Mouse (Mus musculus) hindlimb bud, embryonic 11.5 days (tissue): ENCODE results near the gene Zdhhc24.
"Not testable (repeated sequence)": the region's sequence is repeated elsewhere in the genome, so short reads cannot be mapped to it uniquely, and the experiment has no call there.

Experiments
- DNase-seq: peaks from one replicate; pipeline ENCODE4 v3.0.0-alpha.2; 2012; ENCODE audit warnings: low read depth, low spot score; ENCODE audit errors: extremely low spot score

Gene Zdhhc24

DNA sequence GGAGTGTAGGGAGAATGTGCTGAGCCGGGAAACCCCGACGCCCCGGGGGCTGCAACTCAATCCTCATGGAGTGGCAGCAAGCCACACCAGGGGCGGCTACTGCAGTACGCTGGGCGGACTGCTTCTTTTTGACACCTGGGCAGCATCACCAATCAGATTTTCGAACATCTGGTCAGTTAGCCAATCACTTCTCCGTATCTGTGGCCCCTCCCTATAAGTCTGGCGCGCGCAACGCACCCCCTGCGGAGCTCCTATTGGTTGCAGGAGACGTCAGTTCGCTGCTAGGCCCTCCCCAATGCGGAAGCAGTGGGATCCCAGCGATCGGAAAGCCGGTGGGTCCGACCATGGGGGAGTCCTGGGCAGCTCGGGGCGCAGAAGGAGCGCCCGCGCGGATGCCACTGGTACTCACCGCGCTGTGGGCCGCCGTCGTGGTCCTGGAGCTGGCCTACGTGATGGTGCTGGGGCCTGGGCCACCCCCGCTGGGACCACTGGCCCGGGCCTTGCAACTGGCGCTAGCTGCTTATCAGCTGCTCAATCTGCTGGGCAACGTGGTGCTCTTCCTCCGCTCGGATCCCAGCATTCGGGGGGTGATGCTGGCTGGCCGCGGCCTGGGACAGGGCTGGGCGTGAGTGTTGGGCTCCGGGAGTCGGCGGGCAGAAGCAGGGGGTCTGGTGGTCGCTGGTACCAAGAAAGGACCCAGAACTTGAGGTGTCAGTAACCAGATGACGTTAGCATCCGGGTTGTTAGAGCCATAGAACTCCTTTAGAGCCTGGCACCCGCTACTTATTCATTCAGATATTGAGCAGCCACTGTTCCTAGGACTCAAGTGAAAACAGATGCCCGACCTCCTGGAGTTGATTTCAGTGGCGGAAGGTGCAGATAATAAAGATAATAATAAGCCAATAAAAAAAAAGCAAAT is at the start of gene Zdhhc24:
Zdhhc24 (plus strand) TSS at position 264 of the 919 bp plus-strand sequence.
- peak; percentile 76 for DNase-seq

- DNase-seq, result no peak
Measured at GRCm38 (mm10) chr19:4829156-4829555, 49.3 kb upstream of the Zdhhc24 start.

- no peak for DNase-seq
Measured at GRCm38 (mm10) chr19:4833977-4834376, 44.5 kb upstream of the Zdhhc24 start.

- no peak for DNase-seq
Measured at GRCm38 (mm10) chr19:4836096-4836495, 42.4 kb upstream of the Zdhhc24 start.

- no peak for DNase-seq
Measured at GRCm38 (mm10) chr19:4837049-4837448, 41.4 kb upstream of the Zdhhc24 start.

GRCm38 (mm10) chr19:4838526-4839140 is 39.8 kb upstream of the Zdhhc24 start:
- no peak for DNase-seq

GRCm38 (mm10) chr19:4839149-4839548 is 39.3 kb upstream of the Zdhhc24 start, which contains the start of the genes Ccs and Ccdc87:
Gene Ccs, minus strand, starts transcription at chr19:4839332.
Gene Ccdc87, plus strand, starts transcription at chr19:4839366.
- peak; percentile 85 for DNase-seq

DNA sequence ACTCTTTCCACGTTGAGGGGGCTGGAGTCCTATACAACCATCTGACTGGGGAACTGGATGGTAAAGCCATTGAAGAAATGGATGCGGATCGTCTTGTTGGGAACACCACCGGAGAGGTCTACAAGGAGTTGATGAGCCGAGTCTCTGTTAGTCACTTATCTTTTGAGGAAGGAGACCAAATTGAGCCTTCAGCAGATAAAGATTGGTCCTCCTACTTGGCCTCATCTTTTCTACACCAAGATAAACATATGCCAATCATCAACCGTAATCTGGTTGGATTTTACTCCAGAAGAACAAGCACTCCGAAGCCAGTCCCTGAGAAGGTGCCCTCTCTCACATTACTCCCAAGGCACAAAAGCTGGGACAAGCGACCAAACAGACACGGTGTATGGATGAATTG is 37.6 kb upstream of the Zdhhc24 start:
- DNase-seq, result no peak

DNA sequence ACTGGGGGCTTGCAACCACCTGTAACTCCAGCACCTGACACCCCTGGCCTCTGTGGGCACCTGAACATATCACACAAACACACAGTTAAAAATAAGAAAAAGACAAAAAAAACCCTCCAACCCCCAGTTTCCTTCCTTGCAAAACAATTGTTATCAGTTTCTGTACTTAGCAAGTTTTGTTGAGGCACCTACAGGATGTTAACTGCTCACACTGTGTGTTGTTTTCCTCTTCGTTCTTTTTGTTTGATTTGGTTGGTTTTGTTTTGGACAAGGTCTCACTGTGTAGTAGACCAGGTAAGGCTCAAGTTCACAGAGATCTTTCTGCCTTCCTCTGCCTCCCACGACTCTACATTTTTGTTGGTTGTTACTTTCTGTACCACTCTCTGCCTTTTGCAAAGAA is 35.9 kb upstream of the Zdhhc24 start:
- DNase-seq, result no peak

- no peak for DNase-seq
Measured at GRCm38 (mm10) chr19:4845846-4846245, 32.6 kb upstream of the Zdhhc24 start.

DNA sequence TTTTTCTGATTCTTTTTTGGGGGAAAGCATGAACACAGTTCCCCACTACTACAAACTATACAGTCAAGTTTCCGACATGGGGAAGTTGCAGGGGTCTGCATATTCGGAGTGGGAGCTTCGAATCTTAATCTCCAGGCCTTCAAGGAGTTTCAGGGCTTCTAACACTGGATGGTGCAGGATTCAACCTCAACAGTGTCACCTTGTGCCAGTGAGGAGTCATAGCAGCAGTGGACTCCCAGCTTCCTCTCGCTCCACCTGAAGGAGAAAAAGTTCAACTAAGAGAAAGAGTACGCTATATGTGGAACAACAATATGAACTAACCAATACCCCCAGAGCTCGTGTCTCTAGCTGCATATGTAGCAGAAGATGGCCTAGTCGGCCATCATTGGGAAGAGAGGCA is 31.0 kb upstream of the Zdhhc24 start:
- DNase-seq, result no peak

- no peak for DNase-seq
Measured at GRCm38 (mm10) chr19:4849800-4850199, 28.7 kb upstream of the Zdhhc24 start.

GRCm38 (mm10) chr19:4850281-4850680 is 28.2 kb upstream of the Zdhhc24 start:
- DNase-seq, result no peak

- no peak for DNase-seq
Measured at GRCm38 (mm10) chr19:4854552-4855469, 23.7 kb upstream of the Zdhhc24 start, which contains the start of gene Ctsf. Gene Ctsf, plus strand, starts transcription at chr19:4855130.

DNA sequence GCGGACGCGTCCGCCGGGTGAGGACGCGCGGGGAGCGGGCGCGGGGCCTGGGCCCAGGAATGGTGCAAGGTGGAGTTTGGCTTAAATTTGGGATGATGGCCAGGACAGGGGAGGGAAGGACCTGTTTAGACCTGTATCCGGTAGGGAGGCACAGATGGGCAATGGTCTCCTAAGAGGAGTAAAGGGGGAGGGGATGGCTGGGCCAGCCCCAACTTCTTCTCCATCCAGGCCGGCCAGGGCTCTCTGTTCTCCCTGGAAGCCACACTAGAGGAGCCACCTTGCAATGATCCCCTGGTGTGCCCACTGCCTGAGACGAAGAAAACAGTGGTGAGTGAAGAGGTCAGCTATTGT is 23.0 kb upstream of the Zdhhc24 start:
- no peak for DNase-seq

DNA sequence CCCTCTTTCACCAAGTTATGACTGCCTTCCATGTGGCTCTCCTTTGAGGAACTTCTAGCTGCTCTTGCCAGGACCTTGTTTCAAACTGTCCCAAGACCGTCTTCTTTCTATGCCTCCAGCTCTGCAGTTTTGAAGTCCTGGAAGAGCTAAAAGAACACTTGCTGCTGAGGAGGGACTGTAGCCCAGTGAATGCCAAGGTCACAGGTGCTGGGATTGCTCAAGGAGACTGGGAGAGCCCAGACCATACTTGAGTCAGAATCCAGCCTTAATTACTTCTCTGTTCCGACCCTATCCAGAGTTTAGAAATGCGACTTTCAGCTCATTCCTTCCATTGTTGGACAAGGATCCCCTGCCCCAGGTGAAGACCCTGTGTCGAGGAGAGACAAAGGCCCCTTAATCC is 22.5 kb upstream of the Zdhhc24 start:
- no peak for DNase-seq

DNA sequence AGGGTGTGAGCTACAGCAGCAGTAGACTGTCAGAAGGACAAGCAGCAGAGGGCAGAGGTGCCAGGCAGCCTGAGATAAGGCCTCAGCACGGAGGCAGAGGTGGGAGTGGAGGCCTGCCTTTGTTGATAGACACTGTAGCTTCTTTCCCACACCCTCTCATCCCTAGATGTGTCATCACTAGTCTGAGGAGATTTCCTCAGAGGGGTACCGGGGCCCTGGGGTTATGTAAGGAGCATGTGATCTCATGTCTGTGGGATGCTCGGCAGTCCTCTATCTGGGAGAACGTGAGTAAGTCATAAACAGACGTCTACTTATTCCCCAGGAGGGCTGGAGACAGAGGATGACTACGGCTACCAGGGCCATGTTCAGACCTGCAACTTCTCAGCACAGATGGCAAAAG is 19.4 kb upstream of the Zdhhc24 start:
- no peak for DNase-seq

DNA sequence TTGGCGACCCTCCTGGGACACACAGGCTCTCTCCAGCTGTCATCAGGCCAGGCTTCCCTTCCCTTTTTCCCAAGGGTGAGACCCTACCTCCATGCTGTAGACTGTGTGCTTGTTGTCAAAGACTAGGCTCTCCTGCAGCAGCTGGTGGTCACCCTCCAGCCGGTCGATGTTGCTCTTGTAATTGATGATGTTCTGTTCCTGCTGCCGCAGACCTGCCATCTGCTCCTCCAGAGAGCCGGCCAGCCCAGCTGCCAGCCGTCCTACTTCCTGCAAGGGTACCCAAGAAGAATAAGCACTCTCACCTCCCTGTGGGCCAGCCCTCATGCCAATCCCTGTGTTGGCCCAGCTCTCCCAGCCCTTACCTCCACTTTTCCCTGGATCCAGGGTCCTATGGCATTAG is 15.4 kb upstream of the Zdhhc24 start:
- no peak for DNase-seq

GRCm38 (mm10) chr19:4865147-4865546 is 13.3 kb upstream of the Zdhhc24 start:
- DNase-seq, result no peak

DNA sequence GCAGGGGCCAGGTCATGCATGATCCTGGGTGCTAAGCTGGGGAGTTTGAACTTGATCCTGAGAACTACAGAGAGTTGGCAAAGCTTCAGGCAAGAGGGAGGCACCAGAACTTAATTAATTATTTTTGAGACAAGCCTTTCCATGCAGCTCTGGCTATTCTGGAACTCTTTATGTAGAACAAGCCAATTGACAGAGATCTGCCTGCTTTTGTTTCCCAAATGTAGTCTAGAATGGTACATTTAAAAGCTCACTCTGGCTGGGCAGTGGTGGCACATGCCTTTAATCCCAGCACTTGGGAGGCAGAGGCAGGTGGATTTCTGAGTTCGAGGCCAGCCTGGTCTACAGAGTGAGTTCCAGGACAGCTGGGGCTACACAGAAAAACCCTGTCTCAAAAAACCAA is 3.9 kb upstream of the Zdhhc24 start:
- not testable (repeated sequence) for DNase-seq

- no peak for DNase-seq
Measured at GRCm38 (mm10) chr19:4876241-4876640, 2.2 kb upstream of the Zdhhc24 start.
